Mouse (Mus musculus): ENCODE results near the gene Itgb6.

Itgb6 gene

GRCm38 (mm10) chr2:60711098-60711880 lies 11.2 kb downstream of the Itgb6 start:
- no peak for DNase-seq

- no peak for DNase-seq
Observed at GRCm38 (mm10) chr2:60710317-60710716, 12.1 kb downstream of the Itgb6 start.

GRCm38 (mm10) chr2:60708671-60709070 lies 13.8 kb downstream of the Itgb6 start:
- DNase-seq: no peak

GRCm38 (mm10) chr2:60706866-60707265 lies 15.6 kb downstream of the Itgb6 start:
- DNase-seq: no peak

- DNase-seq: no peak
Observed at GRCm38 (mm10) chr2:60705426-60705825, 17.0 kb downstream of the Itgb6 start.

- no peak for DNase-seq
Observed at GRCm38 (mm10) chr2:60703315-60703714, 19.1 kb downstream of the Itgb6 start.

- no peak for DNase-seq
Observed at GRCm38 (mm10) chr2:60700956-60701355, 21.5 kb downstream of the Itgb6 start.

GRCm38 (mm10) chr2:60700013-60700412 lies 22.4 kb downstream of the Itgb6 start:
- no peak for DNase-seq

GRCm38 (mm10) chr2:60699591-60699990 lies 22.9 kb downstream of the Itgb6 start:
- DNase-seq: no peak

GRCm38 (mm10) chr2:60698155-60698554 lies 24.3 kb downstream of the Itgb6 start:
- DNase-seq: peak; percentile 35

GRCm38 (mm10) chr2:60697530-60697929 lies 24.9 kb downstream of the Itgb6 start:
- no peak for DNase-seq

- DNase-seq: no peak
Observed at GRCm38 (mm10) chr2:60696559-60696958, 25.9 kb downstream of the Itgb6 start.

GRCm38 (mm10) chr2:60695706-60696105 lies 26.7 kb downstream of the Itgb6 start:
- no peak for DNase-seq

- no peak for DNase-seq
Observed at GRCm38 (mm10) chr2:60694563-60694962, 27.9 kb downstream of the Itgb6 start.

GRCm38 (mm10) chr2:60692239-60692638 lies 30.2 kb downstream of the Itgb6 start:
- DNase-seq: no peak

GRCm38 (mm10) chr2:60690212-60690611 lies 32.2 kb downstream of the Itgb6 start:
- DNase-seq: no peak

- DNase-seq: peak; percentile 53
Observed at GRCm38 (mm10) chr2:60688944-60689615, 33.4 kb downstream of the Itgb6 start.

GRCm38 (mm10) chr2:60688150-60688549 lies 34.3 kb downstream of the Itgb6 start:
- DNase-seq: no peak

GRCm38 (mm10) chr2:60685973-60686372 lies 36.5 kb downstream of the Itgb6 start:
- no peak for DNase-seq

- DNase-seq: no peak
Observed at GRCm38 (mm10) chr2:60684168-60684567, 38.3 kb downstream of the Itgb6 start.

- no peak for DNase-seq
Observed at GRCm38 (mm10) chr2:60682554-60682953, 39.9 kb downstream of the Itgb6 start.

GRCm38 (mm10) chr2:60674413-60674812 lies 48.0 kb downstream of the Itgb6 start:
- no peak for DNase-seq

GRCm38 (mm10) chr2:60672973-60673954 lies 49.2 kb downstream of the Itgb6 start:
- no peak for DNase-seq

Data from embryo, embryonic 11 days (tissue).